Mouse (Mus musculus): ENCODE data around the gene Pon1.

- TF ChIP-seq POLR2A (IDR thresholded peaks at IDR 0.05; ENCODE audit: extremely low read depth, insufficient read depth, low read length): no peak
- TF ChIP-seq CTCF (IDR thresholded peaks at IDR 0.05; ENCODE audit: extremely low read depth, insufficient read depth, low read length): no peak
These were observed 19.4 kb downstream of the Pon1 start for GRCm38 (mm10) chr6:5174179-5174812.
